Mouse (Mus musculus) limb, embryonic 13.5 days (tissue): ENCODE data around the gene Ccl2. TPM values are rescaled to one million over a fixed set of nuclear protein-coding genes. Genes with fewer than 3 reads are reported as not detected.
A peak's percentile ranks its signal among the peaks of the same experiment; 100 is the strongest.

ENCODE experiments used
- ATAC-seq: fragments of 200-750 bp; cut with Nextera tagmentation; 2 replicates; pipeline ENCODE4 v1.8.0; 2017; ENCODE audit warnings: low read depth, moderate number of reproducible peaks, moderate TSS enrichment; ENCODE audit not compliant: low FRiP score
- H3K27ac ChIP-seq: fragments of 300-500 bp; sonication (generic); 2 replicates; pipeline ENCODE4 v1.5.1; 2015; ENCODE audit warnings: inconsistent platforms, mild to moderate bottlenecking, moderate library complexity
- H3K27me3 ChIP-seq: fragments of 300-500 bp; sonication (generic); 2 replicates; pipeline ENCODE4 v1.6.1; 2015; ENCODE audit warnings: mild to moderate bottlenecking, inconsistent platforms
- H3K36me3 ChIP-seq: fragments of 300-500 bp; sonication (generic); 2 replicates; pipeline ENCODE4 v1.6.1; 2015; ENCODE audit warnings: inconsistent platforms, mild to moderate bottlenecking, moderate library complexity
- H3K4me1 ChIP-seq: fragments of 300-500 bp; sonication (generic); 2 replicates; pipeline ENCODE4 v1.6.1; 2015; ENCODE audit warnings: inconsistent platforms
- H3K4me2 ChIP-seq: fragments of 300-500 bp; sonication (generic); replicated peaks from 2 replicates; pipeline ENCODE4 v1.6.1; 2015; ENCODE audit warnings: inconsistent platforms, mild to moderate bottlenecking, moderate library complexity
- H3K4me3 ChIP-seq: fragments of 300-500 bp; sonication (generic); 2 replicates; pipeline ENCODE4 v1.5.1; 2015; ENCODE audit warnings: moderate library complexity, mild to moderate bottlenecking, inconsistent platforms
- H3K9ac ChIP-seq: fragments of 300-500 bp; sonication (generic); 2 replicates; pipeline ENCODE4 v1.6.1; 2015; ENCODE audit warnings: mild to moderate bottlenecking, inconsistent platforms
- H3K9me3 ChIP-seq: fragments of 300-500 bp; sonication (generic); 2 replicates; pipeline ENCODE4 v1.6.1; 2016; ENCODE audit warnings: inconsistent platforms
- WGBS: fragments of 180-500 bp; shearing (Covaris S2); methylation state at CpG from one replicate; pipeline ENCODE4 v1.1.7; 2015; 5-methylcytosine and 5-hydroxymethylcytosine counted together
- polyA plus RNA-seq: library from polyadenylated mRNA; unstranded; fragments of >200 nt; fragmentation: Nextera tagmentation; extraction: Ambion mirVana; gene quantifications from 2 replicates; pipeline ENCODE4 v1.2.1, GENCODE M21; 2015

Ccl2 gene
- polyA plus RNA-seq, 1 experiment from 2014 or later: 5.2 TPM

DNA sequence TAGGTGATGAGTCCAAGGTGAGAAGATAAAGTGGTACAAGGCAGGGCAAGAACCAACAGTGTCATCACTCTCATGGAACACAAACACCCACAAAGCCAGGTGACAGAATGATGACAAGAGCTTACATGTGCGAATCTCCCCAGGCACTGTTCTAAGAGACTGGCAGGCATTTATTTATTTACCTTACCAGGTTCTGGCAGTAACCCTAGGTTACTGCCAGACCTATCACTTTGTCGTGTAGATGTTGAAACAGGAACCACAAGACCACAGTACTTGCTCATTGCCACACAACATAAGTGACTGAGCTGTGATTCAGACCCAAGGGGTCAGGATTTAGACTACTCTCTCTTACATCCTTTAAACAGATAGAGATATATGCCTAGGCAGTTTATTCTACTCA, 20.3 kb upstream of the Ccl2 start:
- no peaks in the 10 kb centered on the region for H3K9me3 ChIP-seq
- no peak for ATAC-seq
- no peaks in the 10 kb centered on the region for H3K36me3 ChIP-seq
- no peak overlapping the region for H3K27ac ChIP-seq
- no peaks in the 10 kb centered on the region for H3K4me1 ChIP-seq
- no peak overlapping the region for H3K9ac ChIP-seq
- no peak overlapping the region for H3K4me3 ChIP-seq
- 62% methylated on average over 2 of the region's 2 CpGs for WGBS
- H3K27me3 ChIP-seq: no peaks in the 10 kb centered on the region
- H3K4me2 ChIP-seq: no peak overlapping the region

DNA sequence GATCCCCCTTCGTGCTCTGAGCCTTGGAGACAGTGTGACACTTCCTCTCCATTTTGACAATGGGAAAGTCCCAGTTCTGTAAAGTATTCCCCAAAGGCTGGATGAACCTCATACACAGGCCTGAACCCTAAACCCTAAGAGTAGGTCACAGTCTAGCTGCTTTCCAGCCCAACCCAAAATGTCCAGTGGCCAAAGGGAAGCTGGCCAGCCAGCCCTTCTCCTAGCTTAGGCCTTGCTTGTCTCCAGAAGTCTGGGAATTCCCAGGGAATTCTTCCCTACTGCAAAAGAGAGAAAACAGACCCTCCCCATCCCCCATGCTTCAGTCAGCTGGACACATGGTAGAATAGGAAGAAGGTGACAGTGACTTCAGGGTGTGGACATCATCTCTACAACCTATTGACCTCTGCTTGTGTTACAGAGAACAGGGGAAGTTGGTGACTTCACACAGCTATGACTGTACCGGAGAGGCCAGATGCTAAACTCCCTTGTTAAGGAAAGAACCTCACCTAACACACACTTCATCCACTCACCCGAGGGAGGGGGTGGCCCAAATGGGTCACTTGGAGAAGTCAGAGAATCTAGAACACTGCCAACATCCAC, 19.1 kb upstream of the Ccl2 start:
- H3K27me3 ChIP-seq: no peaks in the 10 kb centered on the region
- no peak overlapping the region for H3K9ac ChIP-seq
- H3K4me1 ChIP-seq: no peaks in the 10 kb centered on the region
- H3K27ac ChIP-seq: no peak overlapping the region
- no peak overlapping the region for H3K4me3 ChIP-seq
- 73% methylated on average over 3 of the region's 3 CpGs for WGBS
- ATAC-seq: no peak
- no peak overlapping the region for H3K4me2 ChIP-seq
- no peaks in the 10 kb centered on the region for H3K9me3 ChIP-seq
- no peaks in the 10 kb centered on the region for H3K36me3 ChIP-seq

- no peaks in the 10 kb centered on the region for H3K36me3 ChIP-seq
- H3K27me3 ChIP-seq: no peaks in the 10 kb centered on the region
- 24% methylated on average over 2 of the region's 2 CpGs for WGBS
- ATAC-seq: no peak
- no peak overlapping the region for H3K4me3 ChIP-seq
- no peaks in the 10 kb centered on the region for H3K9me3 ChIP-seq
- H3K4me2 ChIP-seq: no peak overlapping the region
- H3K9ac ChIP-seq: no peak overlapping the region
- H3K4me1 ChIP-seq: no peaks in the 10 kb centered on the region
- no peak overlapping the region for H3K27ac ChIP-seq
These were observed 16.0 kb upstream of the Ccl2 start for GRCm38 (mm10) chr11:82019389-82019788.

DNA sequence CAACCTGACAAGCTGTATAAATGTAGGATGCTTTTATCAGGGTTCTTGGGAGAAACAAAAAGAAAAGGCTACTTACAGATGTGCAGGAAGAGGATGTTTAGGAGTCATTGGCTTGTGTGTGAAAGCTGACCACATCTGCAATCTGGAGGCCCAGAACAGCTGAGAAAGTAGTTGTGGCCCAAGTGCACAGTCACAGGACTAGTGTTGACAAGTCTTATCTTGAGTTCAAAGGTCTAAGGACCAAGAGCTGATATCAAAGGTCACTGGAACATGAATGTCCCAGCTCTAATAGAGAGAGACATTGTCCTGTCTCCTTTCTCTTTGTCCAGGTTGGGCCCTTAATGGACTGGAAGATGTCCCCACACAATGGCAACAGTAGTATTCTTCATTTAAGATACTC, 15.6 kb upstream of the Ccl2 start:
- Histone ChIP-seq H3K4me2 (no peak overlapping the region), H3K27ac (no peak overlapping the region), H3K36me3 (no peaks in the 10 kb centered on the region), H3K4me3 (no peak overlapping the region), H3K4me1 (no peaks in the 10 kb centered on the region), H3K9ac (no peak overlapping the region), H3K9me3 (no peaks in the 10 kb centered on the region), H3K27me3 (no peaks in the 10 kb centered on the region)
- ATAC-seq: no peak

GRCm38 (mm10) chr11:82021406-82021805, 14.0 kb upstream of the Ccl2 start:
- no peaks in the 10 kb centered on the region for H3K9me3 ChIP-seq
- H3K27ac ChIP-seq: no peak overlapping the region
- H3K36me3 ChIP-seq: no peaks in the 10 kb centered on the region
- H3K4me3 ChIP-seq: no peak overlapping the region
- H3K27me3 ChIP-seq: no peaks in the 10 kb centered on the region
- 71% methylated on average over 3 of the region's 3 CpGs for WGBS
- ATAC-seq: no peak
- H3K4me2 ChIP-seq: no peak overlapping the region
- no peaks in the 10 kb centered on the region for H3K4me1 ChIP-seq
- H3K9ac ChIP-seq: no peak overlapping the region

DNA sequence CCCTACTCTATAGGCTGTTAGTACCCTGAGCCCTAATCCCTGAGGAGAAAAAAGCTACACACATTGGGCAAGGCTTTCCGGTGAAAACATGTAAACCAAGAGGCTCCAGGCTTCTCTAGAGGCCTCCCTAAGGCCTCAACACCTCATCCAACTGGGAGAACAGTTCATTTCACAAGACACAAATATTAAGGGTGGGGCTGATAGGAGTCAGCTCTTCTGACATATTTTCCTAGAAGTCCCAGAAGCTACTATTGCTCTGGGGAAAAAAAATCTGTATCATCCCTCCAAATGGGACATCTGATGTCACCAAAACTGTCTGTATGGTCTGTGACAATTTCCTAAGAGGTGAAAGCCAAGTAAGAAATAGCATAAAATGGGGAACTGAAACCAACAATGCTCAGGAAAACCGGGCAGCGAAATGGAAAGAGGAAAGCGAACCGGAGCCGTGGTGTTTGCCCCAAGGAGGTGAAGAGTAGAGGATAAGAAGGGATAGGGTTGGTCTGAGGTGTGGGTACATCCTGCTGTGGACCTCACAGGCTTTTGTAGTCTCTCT, 12.8 kb upstream of the Ccl2 start:
- Histone ChIP-seq H3K27ac (no peak overlapping the region), H3K9me3 (no peaks in the 10 kb centered on the region)
- WGBS: 87% methylated on average over 6 of the region's 6 CpGs

DNA sequence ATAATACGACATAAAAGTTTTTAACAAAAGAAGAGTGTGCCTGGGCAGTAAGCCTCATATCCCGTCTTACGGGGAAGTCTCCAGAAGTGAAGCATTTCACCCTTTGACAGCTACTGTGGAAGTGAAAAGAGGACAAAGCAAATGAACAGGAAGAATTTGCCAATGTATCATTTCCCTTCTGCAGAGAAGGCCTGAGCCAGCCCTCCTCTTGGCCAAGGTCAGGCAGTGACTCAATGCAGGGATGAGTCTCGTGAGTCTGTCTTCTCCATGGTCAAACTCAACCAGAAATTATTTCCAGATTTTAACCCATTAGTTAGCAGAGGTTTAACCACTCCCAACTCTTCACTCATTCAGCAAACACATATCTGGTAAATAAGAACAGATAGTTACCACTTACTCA, 11.6 kb upstream of the Ccl2 start:
- no peak for ATAC-seq
- WGBS: 75% methylated on average over 4 of the region's 4 CpGs
- Histone ChIP-seq H3K27ac (no peak overlapping the region), H3K27me3 (0 out of 2 replicates have a peak, but pooled peaks cover 3% of the 10 kb centered on the region), H3K9ac (no peak overlapping the region), H3K36me3 (no peaks in the 10 kb centered on the region), H3K4me3 (no peak overlapping the region), H3K4me1 (no peaks in the 10 kb centered on the region), H3K4me2 (no peak overlapping the region), H3K9me3 (no peaks in the 10 kb centered on the region)

More for the DNA sequence above, 12.8 kb upstream of the Ccl2 start:
- no peak for ATAC-seq
- no peaks in the 10 kb centered on the region for H3K4me1 ChIP-seq
- H3K9ac ChIP-seq: no peak overlapping the region
- no peaks in the 10 kb centered on the region for H3K36me3 ChIP-seq
- H3K4me3 ChIP-seq: no peak overlapping the region
- H3K4me2 ChIP-seq: no peak overlapping the region
- H3K27me3 ChIP-seq: no peaks in the 10 kb centered on the region

GRCm38 (mm10) chr11:82030171-82030570, 5.2 kb upstream of the Ccl2 start:
- WGBS: 65% methylated on average over 2 of the region's 2 CpGs
- Histone ChIP-seq H3K4me2 (no peak overlapping the region), H3K36me3 (no peaks in the 10 kb centered on the region), H3K4me3 (no peak overlapping the region), H3K27me3 (0 out of 2 replicates have a peak, but pooled peaks cover 3% of the 10 kb centered on the region), H3K9ac (no peak overlapping the region), H3K9me3 (no peaks in the 10 kb centered on the region), H3K27ac (no peak overlapping the region), H3K4me1 (peaks cover 22% of the 10 kb centered on the region)
- no peak for ATAC-seq

DNA sequence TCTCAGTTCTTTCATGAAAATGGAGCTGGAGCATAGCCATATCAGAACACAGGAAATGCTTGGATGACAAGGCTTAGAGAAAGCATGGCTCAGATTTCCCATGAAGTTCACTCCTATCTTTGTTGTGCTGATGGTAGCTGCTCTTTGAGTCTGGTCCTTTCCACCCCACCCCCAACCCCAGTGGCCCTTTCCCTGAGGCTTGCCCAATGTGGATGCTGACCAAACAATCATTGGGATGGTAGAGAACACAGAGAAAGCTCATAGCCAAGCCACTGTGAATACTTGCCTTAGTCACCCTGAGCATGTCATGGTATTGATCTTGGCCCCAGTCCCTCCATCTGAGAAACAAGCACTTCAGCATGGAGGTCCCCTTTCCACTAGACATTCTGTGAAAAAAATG, 3.2 kb upstream of the Ccl2 start:
- Histone ChIP-seq H3K4me3 (no peak overlapping the region), H3K4me2 (no peak overlapping the region), H3K9me3 (no peaks in the 10 kb centered on the region), H3K27me3 (peaks cover 10% of the 10 kb centered on the region; the same call in 1 of the 2 replicates), H3K9ac (no peak overlapping the region), H3K4me1 (peaks cover 27% of the 10 kb centered on the region), H3K36me3 (no peaks in the 10 kb centered on the region), H3K27ac (0 out of 2 replicates have a peak overlapping the region, but pooled peaks have one; percentile 48)
- no peak for ATAC-seq

DNA sequence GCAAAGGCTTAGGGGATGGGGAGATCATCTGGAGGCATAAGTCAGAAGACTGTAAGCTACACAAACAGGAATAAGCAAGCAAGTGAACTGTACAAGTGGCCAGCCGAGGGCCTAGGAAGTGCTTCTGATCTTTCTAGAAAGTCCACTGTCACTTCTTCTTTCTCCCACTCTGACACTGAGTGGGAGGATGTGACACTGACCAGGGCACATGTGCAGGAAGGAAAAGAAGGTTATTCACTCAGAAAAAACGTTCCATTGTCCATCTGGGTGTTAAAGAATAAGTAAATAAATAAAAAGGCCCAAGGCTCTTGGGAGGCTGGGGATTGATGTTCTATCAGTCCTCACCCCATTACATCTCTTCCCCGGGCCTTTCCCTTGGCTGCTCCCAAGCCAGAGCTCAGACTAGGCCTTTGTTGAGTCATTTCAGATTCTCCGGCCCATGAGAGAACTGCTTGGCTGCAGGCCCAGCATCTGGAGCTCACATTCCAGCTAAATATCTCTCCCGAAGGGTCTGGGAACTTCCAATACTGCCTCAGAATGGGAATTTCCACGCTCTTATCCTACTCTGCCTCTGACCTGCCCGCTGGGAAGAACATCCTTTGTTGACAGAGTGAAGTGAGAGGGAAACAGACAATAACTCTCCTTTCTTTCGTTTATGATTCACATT, 2.6 kb upstream of the Ccl2 start:
- 39% methylated on average over 8 of the region's 8 CpGs for WGBS
- H3K4me3 ChIP-seq: no peak overlapping the region
- no peak overlapping the region for H3K4me2 ChIP-seq
- H3K27ac ChIP-seq: peak overlapping the region; percentile 48
- peaks cover 11% of the 10 kb centered on the region; the same call in 1 of the 2 replicates for H3K27me3 ChIP-seq
- no peak overlapping the region for H3K9ac ChIP-seq
- H3K9me3 ChIP-seq: no peaks in the 10 kb centered on the region
- peak; percentile 79 for ATAC-seq
- no peaks in the 10 kb centered on the region for H3K36me3 ChIP-seq
- peaks cover 27% of the 10 kb centered on the region for H3K4me1 ChIP-seq

DNA sequence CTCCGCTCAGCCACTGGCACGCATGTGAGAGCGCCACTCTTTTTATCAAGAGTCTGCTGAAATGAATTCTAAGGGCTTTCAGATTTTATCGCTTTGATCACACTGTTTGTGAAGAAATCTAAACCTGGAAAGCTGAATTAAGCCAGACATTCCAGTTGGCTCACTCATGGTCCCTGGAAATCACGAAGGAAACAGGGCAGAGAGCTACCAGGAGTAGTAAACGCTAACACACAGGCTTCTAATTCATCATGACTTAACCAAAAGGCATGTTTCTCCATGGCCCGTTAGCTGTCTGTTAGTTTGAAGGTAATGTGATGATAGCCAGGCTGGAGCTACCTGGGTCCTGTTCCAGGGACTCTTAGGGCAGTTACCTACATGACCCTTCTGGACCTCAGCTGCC, 925 bp upstream of the Ccl2 start:
- ATAC-seq: no peak
- Histone ChIP-seq H3K9me3 (no peaks in the 10 kb centered on the region), H3K27ac (no peak overlapping the region), H3K4me1 (peaks cover 33% of the 10 kb centered on the region), H3K27me3 (peaks cover 15% of the 10 kb centered on the region; the same call in 1 of the 2 replicates), H3K36me3 (no peaks in the 10 kb centered on the region), H3K9ac (no peak overlapping the region), H3K4me3 (no peak overlapping the region), H3K4me2 (no peak overlapping the region)
- 79% methylated on average over 7 of the region's 7 CpGs for WGBS

GRCm38 (mm10) chr11:82035857-82036256, 486 bp downstream of the Ccl2 start:
- Histone ChIP-seq H3K27ac (no peak overlapping the region), H3K4me3 (no peak overlapping the region), H3K4me2 (no peak overlapping the region), H3K4me1 (peaks cover 33% of the 10 kb centered on the region), H3K9me3 (no peaks in the 10 kb centered on the region), H3K27me3 (peaks cover 17% of the 10 kb centered on the region; the same call in 1 of the 2 replicates), H3K36me3 (no peaks in the 10 kb centered on the region), H3K9ac (no peak overlapping the region)
- WGBS: 93% methylated on average over 2 of the region's 2 CpGs
- no peak for ATAC-seq
